Mouse (Mus musculus) liver, adult (tissue): ENCODE measurements around the gene Zfp319.

Source experiments
- GATA4 ChIP-seq: IDR thresholded peaks from 2 replicates; pipeline ENCODE4 v1.6.1; 2014; ENCODE audit warnings: mild to moderate bottlenecking, low read length; ENCODE audit not compliant: insufficient replicate concordance

Gene Zfp319

DNA sequence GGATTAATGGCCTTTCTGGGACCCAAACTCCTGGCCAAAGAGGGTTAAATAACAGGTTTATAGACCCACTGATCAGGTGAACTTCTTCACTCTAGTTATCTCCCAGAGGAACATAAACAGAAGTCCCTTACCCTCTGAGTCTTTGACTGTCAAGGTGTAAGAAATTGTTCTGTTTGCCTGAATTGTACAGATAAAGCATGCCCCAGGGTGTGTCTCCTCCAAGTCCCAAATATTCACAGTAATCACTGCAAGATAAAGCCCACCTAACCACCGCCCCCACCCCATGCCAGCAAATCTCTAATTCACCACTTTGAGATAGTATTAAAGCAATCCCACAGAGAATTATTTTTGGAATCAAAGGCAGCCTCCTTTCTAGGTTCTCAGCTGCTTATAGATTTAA lies 1.4 kb downstream of the Zfp319 start:
- TF ChIP-seq GATA4, result no peak

DNA sequence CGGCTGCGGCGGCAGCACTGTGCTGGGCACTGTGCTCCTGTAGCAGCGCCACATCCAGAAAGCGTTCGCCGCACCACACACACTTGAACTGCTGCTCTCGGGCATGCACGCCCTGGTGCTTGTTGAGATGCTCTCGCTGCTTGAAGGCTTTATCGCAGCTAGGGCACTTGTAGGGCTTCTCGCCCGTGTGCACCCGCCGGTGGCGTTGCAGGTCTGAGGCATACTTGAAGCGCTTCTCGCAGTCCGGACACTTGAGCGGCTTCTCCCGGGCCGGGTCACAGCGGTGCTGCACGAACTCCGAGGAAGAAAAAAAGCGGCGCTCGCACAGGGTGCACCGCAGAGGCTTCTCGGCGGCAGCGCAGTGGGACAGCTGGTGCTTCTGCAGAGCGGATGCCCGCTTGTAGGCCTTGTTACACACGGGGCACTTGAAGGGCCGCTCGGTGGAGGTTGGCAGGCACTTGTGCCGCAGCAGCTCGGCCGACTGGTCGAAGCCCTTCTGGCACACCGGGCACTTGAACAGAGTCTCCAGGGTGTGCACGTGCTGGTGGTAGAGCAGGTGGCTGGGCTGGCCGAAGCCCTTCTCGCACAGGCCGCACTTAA lies 3.8 kb downstream of the Zfp319 start:
- no peak for TF ChIP-seq GATA4

DNA sequence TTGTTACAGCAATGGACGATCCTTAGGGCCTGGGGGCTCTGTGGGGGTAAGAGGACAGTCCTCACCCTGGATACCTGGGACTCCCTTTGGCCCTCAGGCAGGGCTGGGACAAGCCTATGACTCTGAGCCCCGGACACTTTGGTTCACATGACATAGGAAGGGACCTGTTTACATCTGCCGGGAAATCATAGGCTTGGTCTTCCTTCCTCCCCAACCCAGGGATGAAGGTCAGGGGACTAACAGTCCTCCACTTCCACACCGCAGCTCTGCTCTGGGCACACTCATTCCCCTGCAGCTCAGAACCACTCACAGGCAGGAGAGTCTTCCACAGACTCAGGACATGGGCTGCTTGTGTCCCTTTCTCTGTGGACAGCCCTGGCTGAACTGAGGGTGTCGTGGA lies 4.9 kb downstream of the Zfp319 start:
- TF ChIP-seq GATA4, result no peak

DNA sequence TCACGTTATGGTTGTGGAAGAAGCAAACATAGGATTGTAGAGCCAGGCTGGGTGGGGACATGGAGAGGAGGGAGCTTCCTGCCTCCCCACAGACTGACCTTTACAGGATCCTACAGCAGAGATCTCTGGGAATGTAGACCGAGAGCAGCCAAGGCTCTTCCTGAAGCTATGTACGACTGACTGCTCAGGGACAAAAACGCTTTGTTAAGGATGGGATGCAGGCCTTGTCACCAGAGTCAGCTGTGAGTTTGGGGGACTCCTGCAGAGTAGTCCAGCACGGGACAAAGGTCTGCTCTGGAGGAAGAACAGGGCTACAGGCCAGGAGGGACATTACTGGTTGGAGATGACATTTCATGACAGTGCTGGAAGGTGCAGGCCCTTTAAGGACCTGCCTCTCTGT lies 7.1 kb downstream of the Zfp319 start:
- no peak for TF ChIP-seq GATA4

DNA sequence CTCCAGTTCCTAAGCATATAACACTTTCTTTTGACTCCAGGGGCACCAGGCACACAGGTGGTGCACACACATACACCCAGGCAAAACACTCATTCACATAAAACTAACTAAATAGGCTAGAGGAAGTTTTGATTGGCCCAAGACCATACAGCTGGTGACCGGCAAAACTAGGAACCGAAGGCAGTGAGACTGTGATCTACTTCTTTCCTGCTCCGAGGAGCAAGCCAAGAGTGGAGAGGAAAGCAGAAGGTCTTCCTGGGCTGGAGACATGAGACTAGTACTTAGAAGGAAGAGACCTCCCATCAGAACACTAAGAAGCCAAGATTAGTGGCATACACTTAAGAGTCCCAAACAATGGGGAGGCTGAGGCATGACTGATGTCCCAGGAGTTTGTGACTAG lies 8.5 kb downstream of the Zfp319 start:
- no peak for TF ChIP-seq GATA4

DNA sequence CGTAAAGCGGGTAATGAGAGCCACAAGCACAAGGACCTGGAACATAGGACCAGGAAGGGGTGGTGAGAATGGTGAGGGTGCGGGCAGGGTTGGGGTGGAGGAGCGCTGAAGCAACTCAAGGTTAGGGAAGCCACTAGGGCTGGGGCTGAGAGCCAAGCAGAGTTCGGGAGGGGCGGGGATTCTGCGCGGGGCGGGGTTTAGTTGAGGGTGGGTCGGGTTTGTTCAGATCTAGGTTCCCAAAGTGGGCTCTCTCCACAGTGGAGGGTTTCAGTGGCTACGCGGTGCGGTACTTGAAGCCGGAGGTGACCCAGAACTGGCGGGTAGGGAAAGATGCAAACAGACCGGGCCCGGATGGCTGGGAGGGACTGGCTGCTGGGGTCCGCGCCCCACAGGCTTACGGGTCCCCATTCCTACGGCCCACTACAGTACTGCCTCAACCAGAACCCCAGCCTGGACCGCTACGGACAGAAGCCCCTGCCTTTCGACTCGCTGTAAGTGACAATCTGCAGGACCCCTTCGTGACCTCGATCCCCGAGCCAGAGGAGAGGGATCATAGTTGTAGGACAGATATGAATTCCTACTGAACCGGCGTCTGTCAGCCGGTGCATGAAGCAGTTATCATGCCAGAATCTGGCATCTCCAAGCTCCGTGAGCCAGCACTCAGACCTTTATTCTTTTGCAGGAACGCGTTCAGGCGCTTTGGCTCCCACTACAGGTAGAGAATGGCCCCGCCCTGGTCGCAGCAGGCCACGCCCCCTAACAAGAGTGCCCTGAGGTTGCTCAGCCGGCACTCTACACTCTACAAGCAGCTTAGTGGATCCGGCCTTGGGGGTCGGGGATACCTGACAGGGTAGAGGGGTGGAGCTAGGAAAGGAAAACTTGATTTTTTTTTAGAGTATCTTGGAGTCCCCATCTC lies 11.3 kb downstream of the Zfp319 start:
- TF ChIP-seq GATA4, result no peak

DNA sequence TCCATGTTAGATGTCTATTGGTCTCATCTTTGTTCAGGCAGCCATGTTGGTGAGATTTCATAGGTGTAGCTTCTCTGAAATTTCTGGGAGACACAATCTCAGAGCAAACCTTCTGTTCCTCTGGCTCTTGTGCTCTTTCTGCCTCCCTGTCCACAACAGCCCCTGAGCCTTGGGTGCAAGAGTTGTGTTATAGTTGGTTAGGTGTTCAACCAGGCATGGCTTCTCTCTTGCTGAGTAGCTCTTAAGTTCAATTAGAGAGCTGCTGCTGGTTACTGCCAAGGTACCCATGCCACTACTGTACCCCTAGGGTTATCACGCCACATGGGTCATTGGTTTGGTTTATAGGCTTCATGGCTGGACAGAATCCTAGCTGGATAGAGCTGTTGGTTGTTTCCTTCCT lies 16.4 kb downstream of the Zfp319 start:
- no peak for TF ChIP-seq GATA4

DNA sequence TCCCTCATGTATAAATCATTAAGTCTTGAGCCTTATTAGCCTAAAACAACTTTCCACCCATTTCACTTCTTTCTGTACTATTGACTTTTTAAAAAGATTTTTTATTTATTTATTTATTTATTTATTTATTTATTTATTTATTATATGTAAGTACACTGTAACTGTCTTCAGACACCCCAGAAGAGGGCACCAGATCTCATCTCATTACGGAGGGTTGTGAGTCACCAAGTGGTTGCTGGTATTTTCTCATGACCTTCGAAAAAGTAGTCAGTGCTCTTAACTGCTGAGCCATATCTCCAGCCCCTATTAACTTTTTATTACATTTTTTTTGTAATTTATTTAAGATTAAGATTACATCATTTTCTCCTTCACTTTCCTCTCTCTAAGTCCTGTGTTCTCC lies 17.0 kb downstream of the Zfp319 start:
- TF ChIP-seq GATA4, result no peak

DNA sequence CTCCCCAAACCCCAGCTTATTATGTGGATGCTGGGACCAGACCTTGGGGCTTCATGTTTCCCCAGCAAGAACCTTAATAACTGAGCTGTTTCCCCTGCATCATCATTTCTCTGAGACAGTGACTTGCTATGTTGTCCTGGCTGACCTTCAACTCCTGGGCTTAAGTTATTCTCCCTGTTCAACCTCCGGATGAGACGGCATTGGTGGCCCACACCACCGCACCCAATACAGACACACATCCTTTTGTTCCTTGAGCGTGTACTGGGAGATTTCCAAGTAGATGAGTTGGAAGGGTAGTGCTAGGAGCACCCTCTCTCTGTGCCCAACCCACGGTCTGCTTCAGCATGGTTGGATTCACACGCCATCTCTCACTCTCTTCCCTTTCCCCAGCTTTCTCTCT lies 17.9 kb downstream of the Zfp319 start:
- TF ChIP-seq GATA4, result no peak

DNA sequence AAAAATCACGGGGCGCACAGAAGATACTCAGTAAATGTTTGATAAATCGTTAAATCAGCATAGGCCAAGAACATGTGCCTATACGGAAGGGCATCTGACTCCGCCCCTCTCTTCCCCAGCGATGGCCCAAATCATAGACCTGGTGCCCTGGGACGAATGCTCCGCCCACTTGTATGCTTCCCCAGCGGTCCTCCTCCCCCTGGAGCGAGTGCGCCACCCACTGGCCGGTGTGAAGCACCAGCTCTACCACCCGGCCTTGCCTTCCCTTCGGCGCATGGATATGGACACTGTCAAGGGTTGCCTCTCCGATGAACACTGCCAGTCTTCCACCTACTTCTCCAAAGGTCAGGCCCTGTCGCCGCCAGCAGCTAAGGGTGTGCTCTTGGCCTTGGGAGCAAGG lies 18.9 kb downstream of the Zfp319 start:
- no peak for TF ChIP-seq GATA4

DNA sequence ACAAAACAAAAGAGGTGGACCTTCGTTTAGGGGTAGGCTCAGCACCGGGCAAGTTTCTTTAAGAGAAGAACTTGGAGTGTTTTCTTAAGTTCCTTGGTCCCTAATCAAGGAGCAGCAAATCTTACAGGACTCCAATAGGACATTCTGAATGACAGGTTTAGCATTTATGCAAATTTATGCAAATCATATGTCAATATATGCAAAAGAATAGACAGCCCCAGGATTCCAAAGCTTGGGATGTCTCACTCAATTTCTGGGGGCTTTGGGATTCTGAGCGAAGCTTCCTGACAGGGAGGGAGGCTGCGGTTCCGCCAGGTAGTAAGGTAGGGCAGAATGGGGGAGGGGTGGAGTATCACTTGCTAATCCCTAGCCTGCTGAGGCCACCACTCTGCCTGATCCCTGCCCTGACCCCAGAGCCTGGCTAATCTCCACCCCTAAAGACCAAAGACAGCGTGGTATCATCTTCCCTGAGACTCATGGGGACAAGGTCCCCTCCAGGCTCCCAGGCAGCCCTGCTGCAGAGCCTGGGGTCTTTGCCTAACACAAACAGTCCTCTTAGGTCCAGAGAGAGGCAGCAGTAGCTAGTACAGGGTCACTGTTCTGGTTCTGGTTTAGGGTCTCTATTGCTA lies 21.3 kb downstream of the Zfp319 start, which contains the start of gene Tepp:
Tepp (plus strand) TSS at position 225 of the 629 bp plus-strand sequence.
- TF ChIP-seq GATA4, result no peak

DNA sequence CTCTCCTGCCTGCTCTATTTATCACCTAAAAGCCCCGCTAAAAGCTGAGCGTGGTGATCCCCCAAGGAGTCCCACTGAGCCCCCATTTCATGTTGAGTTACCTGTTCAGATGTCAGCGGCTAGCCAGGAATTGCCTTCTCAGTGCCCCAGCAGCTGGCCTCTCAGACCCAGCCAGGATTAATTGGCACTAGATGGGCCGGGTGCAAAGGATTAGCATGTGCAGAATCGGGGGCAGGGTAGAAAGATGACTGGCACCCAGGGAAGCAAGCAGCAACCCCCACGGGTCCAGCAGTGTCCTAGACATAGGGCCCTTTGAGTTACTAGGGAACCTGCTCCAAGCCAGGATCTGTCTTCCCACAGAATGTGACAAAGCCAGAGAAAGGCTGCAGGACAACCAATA lies 25.3 kb downstream of the Zfp319 start, which contains the start of gene Cngb1:
Cngb1 (minus strand) TSS at position 155 of the 400 bp plus-strand sequence.
- no peak for TF ChIP-seq GATA4

DNA sequence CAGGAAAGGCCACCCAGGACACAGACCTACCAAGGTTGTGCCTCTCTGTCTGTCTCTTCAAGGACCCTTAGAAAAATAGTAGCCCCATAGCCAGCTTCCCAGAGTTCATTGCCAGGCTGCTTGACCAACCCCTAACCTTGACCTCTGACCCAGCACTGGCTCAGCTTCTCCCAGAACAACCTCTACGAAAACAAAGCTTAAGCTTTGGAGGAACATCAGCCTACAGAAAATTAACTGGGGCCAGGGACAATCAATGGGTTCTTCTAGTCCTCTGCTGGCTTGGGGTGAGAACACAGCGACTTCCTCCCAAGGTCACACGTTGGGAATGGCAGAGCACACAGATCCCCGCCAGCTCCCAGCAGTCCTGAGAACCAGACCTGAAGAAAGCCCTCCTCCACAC lies 26.2 kb downstream of the Zfp319 start:
- no peak for TF ChIP-seq GATA4

DNA sequence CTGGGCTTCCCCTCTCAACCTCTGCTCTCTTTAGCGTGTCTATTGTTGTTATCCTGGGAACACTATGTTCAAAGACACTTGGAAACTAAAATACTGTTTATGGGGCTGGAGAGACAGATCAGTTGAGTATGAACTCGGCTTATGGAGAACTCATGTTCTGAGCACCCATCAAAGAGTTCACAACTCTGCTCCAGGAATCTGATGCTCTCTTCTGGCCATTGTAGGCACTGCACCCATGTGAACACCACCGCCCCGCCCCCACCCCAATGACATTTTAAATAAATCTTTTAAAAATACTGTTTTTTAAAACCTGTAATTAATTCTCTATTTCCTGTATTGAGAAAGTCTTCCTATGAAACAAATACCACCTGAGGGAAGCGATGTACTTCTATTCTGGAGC lies 29.3 kb downstream of the Zfp319 start:
- TF ChIP-seq GATA4, result no peak

DNA sequence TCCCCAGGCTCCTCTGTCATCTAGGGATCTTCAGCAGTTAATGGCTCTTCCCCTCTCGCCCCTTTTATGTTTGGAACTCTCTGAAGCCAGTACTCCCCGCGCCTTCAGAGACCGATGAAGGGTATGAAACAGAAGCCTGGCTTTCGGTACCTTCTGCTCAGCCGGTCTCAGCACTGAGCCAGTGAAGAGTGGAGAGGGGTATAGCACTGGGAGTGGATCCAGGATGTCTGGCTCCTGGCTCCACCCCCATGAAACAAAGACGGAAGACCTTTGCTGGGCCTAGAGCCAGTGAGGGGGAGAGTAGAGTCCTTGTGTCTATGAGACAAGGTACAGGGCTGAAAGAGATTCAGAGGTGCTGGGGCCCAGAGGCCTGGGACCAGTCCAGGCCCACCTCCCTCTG lies 37.9 kb downstream of the Zfp319 start:
- TF ChIP-seq GATA4, result no peak

DNA sequence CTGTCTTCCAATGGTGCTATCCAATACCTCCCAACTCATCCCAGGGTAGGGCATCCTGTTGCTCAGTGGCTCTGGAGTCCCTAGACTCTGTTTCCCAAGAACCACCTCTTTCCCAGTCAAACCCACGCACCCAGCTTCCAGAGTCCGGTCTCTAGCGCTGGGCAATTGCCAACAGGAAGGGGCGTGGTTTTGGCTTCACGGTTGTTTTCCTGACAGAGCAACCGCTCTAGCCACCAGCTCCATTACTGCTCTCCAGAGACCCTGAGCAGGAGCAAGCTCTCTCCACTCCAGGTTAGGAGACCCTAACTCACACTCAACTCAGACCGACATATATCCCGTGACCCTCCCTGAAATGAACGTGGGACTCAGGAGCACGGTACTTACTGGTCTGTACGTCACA lies 38.6 kb downstream of the Zfp319 start:
- no peak for TF ChIP-seq GATA4
